Mouse (Mus musculus): ENCODE results near the gene 9530068E07Rik. TPM values are rescaled to one million over a fixed set of nuclear protein-coding genes. Genes with fewer than 3 reads are reported as not detected.
"Not testable (repeated sequence)": the region's sequence is repeated elsewhere in the genome, so short reads cannot be mapped to it uniquely, and the experiment has no call there.

The 9530068E07Rik gene
- total RNA-seq, 2 experiments from 2014 or later, result 22.2 to 30.6 TPM

DNA sequence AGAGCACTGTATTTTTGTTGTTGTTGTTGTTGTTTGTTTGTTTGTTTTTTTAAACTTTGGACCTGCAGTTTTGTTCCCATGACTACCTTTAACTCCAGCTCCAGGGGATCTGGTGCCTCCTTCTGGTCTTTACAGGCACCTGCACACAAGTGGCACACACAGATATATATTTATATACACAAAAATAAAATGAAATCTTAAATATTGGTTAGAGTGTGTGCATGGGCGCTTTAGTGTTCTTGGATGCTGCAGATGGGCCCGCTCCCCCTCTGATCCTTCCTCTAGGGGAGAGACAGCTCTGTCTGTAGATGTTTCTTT lies 26.1 kb upstream of the 9530068E07Rik start:
- no peak for ATAC-seq (replicated peaks; ENCODE audit: low FRiP score, poor library complexity, severe bottlenecking)

DNA sequence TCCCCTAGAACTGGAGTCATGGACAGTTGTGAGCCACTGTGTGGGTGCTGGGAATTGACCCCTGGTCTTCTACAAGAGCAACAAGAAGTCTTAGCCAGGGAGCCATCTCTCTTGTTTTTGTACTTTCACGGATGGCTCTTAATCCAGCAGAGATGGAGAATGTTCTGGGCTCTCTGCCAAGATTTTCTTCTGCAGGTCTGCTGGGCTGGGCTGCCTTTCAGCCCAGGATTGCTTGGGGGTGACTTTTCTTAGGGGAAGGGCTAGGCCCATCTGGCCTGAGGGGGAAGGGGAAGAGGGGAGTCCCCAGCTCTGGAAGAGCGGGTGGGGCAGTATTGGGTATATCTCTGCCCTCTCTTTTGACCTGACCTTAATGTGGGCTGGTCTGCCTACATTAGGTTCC lies 25.7 kb upstream of the 9530068E07Rik start:
- ATAC-seq (replicated peaks; ENCODE audit: low FRiP score, poor library complexity, severe bottlenecking), result no peak

DNA sequence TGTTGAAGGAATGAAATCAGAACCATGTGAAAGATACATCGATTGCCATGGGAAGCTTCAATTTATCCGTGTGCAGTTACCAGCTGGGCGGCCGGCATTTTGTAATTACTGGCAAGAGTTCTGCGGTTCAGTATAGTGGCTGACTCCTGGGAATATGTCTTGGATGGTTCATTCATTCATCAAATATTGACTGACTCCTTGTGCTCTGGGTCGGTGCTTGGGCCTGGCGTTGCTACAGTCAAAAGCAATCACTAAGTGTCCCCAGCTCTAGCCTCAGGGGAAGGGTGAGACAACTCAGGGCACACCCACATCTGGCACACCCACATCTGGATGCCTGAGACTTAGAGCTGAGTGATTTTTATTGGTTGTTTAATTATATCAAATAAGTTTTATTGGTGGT lies 22.4 kb upstream of the 9530068E07Rik start:
- ATAC-seq (replicated peaks; ENCODE audit: low FRiP score, poor library complexity, severe bottlenecking), result no peak

DNA sequence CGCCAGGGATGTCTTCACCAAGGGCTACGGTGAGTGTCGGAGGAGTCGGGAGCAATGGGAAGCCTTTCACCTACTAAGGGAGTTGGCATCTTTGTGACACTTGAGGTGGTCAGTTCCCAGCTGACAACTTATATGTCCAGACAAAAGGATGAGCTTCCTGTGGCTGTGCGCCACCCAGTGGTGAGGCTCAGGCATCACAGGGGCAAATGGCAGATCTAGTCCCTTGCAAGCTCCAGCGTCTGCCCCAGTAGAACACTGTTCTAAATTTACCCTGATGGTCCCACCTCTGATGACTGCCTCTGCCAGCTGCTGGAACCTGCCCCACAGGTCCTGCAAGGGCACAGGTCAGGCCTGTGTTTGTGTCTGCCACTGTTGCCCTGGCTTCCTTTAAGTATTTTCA lies 21.9 kb upstream of the 9530068E07Rik start:
- peak; percentile 90 for ATAC-seq (replicated peaks; ENCODE audit: low FRiP score, poor library complexity, severe bottlenecking)

DNA sequence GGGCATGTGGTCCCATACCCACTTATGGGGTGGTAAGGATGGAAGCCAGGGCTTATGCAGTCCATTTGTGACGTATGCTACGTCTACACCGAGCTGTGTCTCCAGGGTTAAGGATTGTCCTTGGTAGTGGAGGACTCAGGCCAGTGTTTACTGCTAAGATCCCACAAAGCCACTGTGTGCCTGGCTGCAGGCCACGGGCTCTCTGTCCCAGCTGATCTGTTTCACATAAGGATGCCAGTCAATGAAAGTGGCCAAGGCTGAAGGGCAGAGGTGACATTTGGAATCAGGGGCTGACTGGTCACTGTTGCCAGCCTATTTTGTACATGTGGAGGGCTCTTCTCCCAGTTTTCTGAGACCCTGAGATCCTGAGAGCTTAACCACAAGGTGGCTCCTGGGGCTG lies 18.6 kb upstream of the 9530068E07Rik start:
- ATAC-seq (replicated peaks; ENCODE audit: low FRiP score, poor library complexity, severe bottlenecking), result no peak

DNA sequence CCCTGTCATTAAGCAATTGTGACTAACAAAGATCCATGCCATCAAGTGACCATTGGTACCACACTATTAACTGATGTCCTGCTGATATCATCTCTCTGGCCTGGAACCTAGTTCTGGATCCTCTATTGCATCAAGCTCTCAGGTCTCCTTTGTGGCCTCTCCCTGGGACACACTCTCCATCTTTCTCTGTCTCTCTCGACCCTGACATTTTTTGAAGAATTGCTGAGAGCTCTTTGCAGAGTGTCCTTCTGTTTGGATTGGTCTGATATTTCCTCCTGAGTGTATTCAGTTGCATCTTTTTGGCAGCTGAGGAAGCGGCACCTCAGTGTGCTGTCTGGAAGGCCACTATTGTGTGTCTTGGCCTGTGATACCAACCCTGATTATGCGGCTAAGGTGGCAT lies 17.0 kb upstream of the 9530068E07Rik start:
- ATAC-seq (replicated peaks; ENCODE audit: low FRiP score, poor library complexity, severe bottlenecking), result no peak

DNA sequence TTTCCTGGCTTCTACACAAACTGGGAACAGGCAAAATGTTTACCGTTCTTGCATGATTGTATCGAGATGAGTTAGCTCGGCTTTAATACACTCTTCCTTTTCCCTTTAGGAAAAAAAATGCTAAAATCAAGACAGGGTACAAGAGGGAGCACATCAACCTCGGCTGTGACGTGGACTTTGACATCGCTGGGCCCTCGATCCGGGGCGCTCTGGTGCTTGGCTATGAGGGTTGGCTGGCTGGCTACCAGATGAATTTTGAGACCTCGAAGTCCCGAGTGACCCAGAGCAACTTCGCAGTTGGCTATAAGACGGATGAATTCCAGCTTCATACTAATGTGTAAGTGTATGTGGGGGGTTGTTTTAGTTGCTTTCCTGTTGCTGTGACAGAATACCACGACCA lies 12.5 kb upstream of the 9530068E07Rik start:
- no peak for ATAC-seq (replicated peaks; ENCODE audit: low FRiP score, poor library complexity, severe bottlenecking)

DNA sequence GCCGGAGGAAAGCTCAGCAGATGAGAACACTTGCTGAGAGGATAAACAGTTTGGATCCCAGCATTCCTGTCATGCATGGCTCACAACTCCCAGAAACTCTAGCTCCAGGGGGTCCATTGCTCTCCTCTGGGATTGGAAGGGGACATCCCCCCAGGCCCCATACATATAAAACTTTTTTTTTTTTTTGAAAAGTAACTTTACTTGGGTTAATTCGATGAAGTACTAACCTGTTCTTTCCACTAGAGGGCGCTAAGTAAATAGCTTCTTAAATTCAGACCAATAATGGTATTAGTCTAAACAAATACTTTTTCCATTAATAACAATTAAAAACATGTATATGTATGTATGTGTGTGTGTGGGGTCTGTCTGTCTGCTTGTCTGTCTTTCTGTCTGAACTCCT lies 11.6 kb upstream of the 9530068E07Rik start:
- peak; percentile 44; the same call in 1 of the 2 replicates for ATAC-seq (replicated peaks; ENCODE audit: low FRiP score, poor library complexity, severe bottlenecking)

DNA sequence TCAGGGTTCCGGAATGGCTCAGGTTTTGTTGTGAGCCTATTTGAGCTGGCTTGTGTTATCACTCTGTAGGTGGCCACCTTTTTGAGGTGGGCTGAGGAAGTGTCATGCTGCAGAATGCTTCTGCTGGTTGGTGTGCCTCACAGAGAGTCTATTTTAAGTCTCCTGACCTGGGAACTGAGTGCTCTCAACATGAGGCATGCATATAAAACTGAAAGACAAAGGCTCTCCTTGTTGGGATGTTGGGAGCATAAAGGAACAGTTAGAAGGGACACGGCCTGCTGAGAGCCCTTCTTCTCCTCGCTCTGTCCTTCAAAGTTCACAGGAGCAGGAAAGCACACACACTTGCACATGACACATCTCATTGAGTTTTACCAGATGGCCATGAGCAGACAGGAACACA lies 9.3 kb upstream of the 9530068E07Rik start:
- no peak for ATAC-seq (replicated peaks; ENCODE audit: low FRiP score, poor library complexity, severe bottlenecking)

DNA sequence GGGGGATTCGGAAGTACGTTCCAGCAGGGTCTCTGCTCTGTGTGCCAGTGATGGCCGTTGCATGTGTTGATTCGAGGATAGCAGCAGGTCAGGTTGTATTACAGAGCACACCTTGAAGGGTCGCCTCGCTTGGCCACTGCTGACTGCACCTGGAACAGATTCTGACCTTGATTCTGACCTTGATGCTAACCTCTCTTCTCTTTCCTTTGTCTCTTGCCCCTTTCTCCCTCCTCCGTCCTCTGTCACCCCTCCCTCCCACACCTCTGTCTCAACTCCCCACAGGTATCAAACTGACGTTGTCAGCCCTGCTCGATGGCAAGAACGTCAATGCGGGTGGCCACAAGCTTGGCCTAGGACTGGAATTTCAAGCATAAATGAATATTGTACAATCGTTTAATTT lies 8.1 kb upstream of the 9530068E07Rik start:
- no peak for ATAC-seq (replicated peaks; ENCODE audit: low FRiP score, poor library complexity, severe bottlenecking)

DNA sequence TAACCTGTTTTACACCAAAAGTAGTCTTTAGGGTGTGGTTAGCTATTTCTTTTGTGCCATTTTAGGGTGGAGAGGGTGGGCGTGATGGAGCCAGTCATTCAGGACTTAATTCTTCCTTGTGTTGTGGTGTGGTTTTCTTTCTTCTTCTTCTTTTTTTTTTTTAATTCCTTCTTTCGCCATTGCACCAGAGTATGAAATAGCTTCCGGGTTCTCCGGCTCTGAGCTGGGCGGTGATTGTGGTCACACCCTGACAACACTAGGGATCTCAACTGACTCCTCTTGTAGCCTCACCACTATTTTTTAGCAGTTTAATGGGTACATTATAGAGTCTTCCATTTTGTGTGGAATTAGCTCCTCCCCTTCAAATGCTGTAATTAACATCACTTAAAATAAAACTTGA lies 7.2 kb upstream of the 9530068E07Rik start:
- ATAC-seq (replicated peaks; ENCODE audit: low FRiP score, poor library complexity, severe bottlenecking), result not testable (repeated sequence)

DNA sequence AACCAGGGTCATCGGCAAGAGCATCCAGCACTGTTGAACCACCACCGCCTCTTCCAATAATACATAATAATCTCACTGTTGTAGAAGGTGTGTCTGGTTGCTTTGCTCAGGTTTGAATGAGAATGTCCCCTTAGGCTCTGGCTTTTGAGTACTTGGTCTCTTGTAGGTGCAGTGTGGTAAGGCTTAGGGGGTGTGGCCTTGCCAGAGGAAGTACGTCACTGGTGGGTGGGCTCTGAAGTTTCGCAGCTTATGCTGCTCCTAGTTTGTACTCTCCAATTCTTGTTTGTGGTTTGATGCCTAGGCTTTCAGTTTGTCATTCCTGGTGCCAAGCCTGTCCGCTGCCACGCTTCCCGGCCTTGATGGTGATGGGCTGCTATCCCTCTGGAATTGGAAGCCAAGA lies 6.3 kb upstream of the 9530068E07Rik start:
- no peak for ATAC-seq (replicated peaks; ENCODE audit: low FRiP score, poor library complexity, severe bottlenecking)

DNA sequence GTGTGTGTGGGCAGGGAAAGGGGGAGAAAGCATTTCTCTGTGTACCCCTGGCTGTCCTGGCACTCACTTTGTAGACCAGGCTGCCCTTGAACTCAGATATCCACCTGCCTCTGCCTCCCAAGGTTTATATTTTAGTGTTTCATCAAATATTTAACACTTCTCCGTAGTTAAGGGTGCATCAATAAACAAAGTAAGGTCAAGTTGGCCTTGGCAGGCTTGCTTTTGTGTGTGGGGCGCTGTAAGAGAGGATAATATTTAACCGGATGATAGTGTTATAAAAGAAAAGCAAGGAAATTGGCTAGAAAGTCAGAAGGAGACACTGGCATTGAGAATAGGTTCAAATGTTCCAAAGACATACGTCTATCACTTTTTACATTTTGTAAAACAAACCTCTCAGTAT lies 1.7 kb upstream of the 9530068E07Rik start:
- no peak for ATAC-seq (replicated peaks; ENCODE audit: low FRiP score, poor library complexity, severe bottlenecking)

DNA sequence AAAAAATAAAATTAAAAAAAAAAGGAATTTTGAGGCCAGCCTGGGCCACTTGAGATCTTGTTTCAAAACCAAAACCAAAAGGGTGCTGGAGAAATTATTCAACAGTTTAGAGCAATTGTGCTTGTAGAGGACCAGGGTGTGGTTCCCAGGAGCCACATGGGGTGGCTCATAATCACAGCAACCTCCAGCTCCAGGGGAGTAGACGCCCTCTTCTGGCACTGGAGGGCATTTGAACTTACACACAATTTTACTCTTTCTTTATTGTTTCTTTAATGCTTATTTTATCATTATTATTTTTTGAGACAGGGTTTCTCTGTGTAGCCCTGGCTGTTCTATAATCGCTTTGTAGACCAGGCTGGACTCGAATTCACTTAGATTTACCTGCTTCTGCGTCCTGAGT lies 885 bp upstream of the 9530068E07Rik start:
- no peak for ATAC-seq (replicated peaks; ENCODE audit: low FRiP score, poor library complexity, severe bottlenecking)

DNA sequence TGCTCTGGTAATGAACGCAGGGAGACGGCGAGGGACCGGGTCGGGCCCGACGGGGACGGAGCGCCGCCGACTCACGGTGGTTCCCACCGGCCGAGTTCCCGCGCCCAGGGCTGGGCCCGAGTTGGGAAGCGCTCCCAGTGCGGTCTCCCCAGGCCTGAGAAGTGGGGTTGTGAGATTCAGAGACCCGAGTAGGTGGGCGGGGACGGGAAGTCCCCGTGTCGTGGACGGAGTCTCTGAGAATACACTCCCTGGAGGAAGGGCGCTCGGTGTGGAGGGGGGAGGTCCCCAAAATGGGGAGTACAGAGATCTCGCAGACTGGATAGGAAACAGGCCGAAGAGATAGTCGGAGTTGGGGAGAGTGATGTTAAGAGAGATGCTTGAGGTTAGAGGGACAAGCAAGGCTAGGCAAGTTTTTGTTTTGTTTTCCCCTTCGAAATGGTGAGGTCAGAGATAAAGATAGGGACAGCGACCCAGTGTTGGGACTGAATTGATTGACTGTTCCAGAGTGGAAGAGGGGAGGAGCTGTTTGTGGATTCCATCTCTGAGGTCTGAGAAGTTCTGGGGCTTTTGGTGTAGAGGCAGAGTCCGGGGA lies 465 bp downstream of the 9530068E07Rik start:
- ATAC-seq (replicated peaks; ENCODE audit: low FRiP score, poor library complexity, severe bottlenecking), result peak; percentile 49

DNA sequence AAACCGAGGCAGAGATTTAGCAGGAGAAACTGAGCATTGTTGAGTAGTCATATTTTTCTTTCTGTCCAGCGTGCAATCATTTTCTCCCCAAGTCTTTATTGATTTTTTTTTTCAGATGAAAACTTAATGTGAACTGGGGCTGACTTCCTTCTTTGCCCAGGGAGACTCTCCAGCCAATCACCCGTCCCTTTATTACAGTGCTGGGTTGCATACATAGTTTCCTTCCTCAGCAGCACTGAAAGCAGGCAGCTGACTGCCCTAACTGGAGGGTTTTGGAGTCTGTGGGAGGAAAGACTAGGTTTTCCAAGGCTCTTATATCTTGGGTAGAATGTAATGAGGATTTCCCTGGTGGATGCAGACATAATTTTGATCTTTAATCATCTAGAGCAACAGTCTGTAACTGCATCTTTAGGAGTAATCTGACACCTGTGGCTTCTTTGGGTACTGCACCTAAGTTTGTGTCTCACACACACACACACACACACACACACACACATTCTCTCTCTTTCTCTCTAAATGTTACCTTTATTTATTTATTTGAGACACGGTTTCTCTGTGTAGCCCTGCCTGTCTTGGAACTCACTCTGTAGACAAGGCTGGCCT lies 1.3 kb downstream of the 9530068E07Rik start:
- no peak for ATAC-seq (replicated peaks; ENCODE audit: low FRiP score, poor library complexity, severe bottlenecking)

DNA sequence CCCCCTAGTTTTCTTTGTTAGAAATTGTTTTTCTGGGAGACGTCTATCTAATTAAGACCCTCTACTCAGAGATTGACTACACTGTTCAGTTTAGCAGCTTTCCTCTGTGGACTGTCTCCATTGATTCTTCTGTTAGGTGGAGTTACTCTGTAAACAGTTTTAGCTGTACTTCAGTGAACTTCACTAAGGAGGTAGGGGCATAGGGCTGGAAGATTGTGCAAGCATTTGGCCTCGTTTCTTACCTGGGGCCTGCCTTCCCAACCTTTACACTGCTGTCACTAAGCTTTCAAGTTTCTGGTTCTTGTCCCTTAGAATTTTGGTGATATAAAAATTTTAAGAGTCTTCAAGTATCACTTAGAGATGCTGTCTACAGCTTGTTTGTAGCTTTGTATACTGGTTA lies 5.2 kb downstream of the 9530068E07Rik start:
- no peak for ATAC-seq (replicated peaks; ENCODE audit: low FRiP score, poor library complexity, severe bottlenecking)

DNA sequence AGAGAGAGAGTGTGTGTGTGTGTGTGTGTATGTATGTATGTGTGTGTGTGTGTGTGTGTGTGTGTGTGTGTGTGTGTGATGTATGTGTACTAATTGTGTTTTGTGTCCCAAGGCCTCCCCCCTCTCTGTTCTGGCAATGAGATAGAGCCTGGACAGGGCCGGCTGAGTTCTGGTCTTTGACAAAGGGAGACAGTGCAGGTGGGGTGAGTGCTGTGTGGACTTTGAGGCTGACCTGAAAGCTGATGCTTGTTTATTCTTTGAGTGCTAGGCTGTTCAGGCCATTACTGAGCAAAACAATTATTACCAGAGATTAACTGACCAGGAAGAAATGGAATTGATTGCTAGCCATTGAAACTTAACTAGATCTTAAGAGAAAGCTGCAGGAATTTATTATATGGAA lies 6.3 kb downstream of the 9530068E07Rik start:
- no peak for ATAC-seq (replicated peaks; ENCODE audit: low FRiP score, poor library complexity, severe bottlenecking)

DNA sequence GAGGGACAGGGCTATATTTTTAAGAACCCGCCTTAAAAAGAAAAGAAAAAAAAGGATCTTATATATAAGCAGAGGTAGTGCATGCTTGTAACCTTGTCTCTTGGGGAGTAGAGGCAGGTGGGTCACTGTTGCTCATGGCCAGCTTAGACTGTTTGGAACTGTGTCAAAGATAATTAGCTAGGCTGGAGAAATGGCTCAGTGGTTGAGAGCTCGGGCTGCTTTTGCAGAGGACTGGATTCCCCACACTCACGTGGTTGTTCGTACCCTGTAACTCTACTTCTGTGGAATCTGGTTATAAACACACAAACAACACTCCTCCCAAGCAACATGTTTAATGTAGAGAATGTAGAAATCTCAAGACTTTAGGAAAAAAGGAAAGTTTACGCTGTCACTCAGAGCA lies 8.0 kb downstream of the 9530068E07Rik start:
- ATAC-seq (replicated peaks; ENCODE audit: low FRiP score, poor library complexity, severe bottlenecking), result no peak

DNA sequence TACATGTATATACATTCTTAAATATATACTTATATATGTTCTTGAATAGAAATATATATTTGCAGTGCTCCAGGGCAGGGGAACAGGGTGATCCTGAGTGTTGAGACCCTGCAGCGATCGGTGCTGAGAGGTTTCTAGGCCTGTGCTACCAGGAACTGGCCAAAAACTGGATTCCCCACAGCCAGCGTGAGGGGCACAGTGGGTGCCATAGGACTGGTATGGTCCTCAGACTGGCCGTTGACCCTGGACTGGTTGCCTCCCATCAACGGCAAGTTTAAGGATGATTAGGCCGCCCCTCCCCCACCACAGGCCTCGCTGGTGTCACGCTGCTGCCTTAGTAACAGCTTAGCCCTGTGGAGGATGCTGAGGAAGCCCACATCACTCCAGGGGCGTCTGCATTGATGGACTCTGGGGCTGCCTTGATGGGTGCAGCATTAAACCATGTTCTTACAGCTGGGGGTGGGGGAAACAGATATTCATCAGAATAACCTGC lies 9.0 kb downstream of the 9530068E07Rik start:
- ATAC-seq (replicated peaks; ENCODE audit: low FRiP score, poor library complexity, severe bottlenecking), result no peak

DNA sequence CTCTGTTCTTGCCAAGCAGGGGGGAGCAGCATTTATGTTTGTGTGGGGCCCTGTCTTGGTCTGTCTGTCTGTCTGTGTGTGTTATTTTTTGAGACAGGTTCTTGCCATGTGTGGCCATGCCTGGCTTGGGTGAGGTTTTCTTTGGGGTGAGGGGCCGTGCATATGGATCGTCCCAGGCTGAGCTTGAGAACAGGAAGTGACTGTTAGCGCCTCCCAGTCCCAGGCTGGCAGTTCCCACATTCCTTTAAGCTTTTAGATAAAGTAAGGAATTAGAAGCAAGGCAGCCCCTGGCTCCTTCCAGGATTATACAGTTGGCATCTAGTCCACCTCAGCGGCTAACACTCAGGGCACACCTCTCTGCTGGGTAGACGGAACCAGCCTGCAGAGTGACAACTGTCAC lies 13.1 kb downstream of the 9530068E07Rik start:
- ATAC-seq (replicated peaks; ENCODE audit: low FRiP score, poor library complexity, severe bottlenecking), result no peak

DNA sequence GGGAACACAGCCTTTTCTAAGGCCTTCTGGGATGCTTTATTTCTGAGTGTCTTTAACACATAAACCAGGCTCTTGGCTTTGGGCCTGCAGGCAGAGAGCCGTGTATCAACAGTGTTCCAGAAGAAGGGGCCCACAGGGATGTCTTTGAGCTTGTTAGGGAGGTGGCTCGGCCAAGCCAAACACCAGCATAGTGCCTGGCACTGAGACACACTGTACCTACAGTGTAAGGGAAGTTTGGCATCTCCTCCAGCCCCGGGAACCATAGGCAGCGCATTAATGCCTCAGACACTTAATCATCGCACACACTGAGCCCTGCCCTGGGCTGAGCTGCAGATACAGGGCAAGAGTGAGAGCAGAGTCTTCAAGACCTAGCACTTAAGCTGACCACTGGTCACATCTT lies 22.1 kb downstream of the 9530068E07Rik start:
- no peak for ATAC-seq (replicated peaks; ENCODE audit: low FRiP score, poor library complexity, severe bottlenecking)
